Mouse (Mus musculus): Measurements from ENCODE around the gene Pdpn.
"Not testable (repeated sequence)": the region's sequence is repeated elsewhere in the genome, so short reads cannot be mapped to it uniquely, and the experiment has no call there.

Pdpn gene

DNA sequence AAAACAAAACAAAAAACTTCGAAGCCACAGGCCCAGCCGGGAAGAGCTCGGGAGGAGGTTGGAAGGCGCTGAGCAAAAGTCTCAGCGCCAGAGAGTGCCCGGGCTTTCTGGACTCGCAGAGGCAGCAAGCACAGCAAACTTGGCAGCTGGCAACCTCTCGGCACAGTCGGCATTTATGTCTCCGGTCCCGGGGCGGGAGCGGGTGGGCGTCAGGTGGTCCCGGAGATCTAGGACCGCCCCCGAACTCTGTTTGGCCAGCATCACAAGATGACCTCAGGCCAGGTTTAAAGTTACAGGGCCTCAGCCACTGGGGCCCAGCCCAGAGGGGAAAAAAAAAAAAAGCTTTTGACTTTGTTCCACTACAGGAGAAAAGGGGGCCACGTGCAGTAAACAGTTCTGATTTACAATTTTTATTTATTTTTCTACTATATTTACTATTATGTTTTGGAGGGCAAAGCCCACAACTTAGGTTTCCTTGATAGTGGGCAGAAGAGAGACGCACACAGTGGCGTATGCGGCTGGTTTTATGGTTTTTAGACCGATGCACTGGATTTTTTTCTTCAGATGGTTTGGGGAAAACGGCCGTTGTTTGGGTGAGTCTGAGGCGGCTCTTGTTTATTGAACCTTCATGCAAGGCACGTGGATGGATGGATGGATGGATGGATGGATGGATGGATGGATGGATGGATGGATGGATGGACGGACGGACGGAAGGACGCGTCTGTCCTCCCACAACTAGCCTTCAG is at the start of gene Pdpn:
Pdpn (minus strand) TSS at position 240 of the 746 bp plus-strand sequence.
- DNase-seq (ENCODE audit: low read depth, low spot score): no peak

- no peak for DNase-seq (ENCODE audit: low read depth, low spot score)
Measured at GRCm38 (mm10) chr4:143348678-143349077, 49.3 kb upstream of the Pdpn start.

- DNase-seq (ENCODE audit: low read depth, low spot score): not testable (repeated sequence)
Measured at GRCm38 (mm10) chr4:143345491-143345890, 46.1 kb upstream of the Pdpn start.

DNA sequence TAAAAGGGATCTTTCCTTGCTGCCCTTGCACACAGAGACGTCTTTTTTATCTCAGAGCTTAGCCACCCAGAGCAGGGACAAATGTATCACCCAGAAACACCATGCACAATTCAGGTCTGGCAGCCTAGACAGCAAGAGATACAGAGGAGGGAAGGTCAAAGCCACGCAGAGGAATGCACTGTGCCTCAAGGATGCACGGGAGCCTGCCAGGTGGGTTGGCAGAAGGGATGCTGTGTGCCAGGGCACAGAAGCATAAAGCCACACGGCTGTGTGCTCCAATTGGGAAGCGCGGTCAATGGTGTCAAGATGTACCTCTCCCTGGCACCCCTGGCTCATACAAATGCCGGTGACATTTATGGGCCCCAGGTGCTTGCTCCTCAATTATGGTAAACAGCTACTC is 42.1 kb upstream of the Pdpn start:
- no peak for DNase-seq (ENCODE audit: low read depth, low spot score)

DNA sequence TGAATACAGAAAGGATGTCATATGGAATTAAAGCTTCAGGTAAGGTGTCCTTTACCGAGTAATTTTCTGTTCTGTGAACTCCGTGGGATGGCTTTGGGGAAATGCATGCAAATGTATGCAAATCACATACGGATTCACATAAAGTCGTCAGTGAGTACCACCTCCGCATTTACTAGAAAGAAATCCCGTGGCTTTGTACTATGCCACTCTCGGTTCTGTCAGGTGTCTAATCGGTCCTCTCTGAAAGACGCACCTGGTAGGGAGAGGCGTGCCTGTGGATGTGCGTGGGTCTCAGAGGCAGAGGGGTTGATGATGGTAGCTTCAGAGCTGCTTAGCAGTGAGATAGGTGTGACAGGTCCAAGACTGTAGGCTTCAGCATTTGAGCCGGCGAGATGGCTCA is 40.4 kb upstream of the Pdpn start:
- no peak for DNase-seq (ENCODE audit: low read depth, low spot score)

DNA sequence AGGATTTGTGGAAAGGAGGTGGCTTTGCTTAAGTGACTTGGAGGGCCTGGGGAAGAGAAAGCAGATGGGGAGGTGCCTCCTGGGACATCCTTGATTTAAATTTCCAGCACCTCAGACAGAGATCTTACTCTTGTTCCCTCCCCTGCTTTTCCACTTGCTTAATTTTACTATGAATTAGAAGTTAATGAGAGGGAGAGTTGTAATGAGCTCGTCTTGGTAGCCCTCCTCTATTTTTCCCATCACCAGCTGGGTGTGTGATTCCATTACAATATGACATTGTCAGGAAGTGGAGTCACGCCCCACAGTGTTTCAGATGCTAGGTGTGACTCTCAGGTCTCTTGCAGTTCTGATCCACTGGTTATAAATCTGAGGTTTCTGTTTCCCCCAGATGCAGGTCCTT is 36.7 kb upstream of the Pdpn start:
- no peak for DNase-seq (ENCODE audit: low read depth, low spot score)

- no peak for DNase-seq (ENCODE audit: low read depth, low spot score)
Measured at GRCm38 (mm10) chr4:143334995-143335394, 35.6 kb upstream of the Pdpn start.

DNA sequence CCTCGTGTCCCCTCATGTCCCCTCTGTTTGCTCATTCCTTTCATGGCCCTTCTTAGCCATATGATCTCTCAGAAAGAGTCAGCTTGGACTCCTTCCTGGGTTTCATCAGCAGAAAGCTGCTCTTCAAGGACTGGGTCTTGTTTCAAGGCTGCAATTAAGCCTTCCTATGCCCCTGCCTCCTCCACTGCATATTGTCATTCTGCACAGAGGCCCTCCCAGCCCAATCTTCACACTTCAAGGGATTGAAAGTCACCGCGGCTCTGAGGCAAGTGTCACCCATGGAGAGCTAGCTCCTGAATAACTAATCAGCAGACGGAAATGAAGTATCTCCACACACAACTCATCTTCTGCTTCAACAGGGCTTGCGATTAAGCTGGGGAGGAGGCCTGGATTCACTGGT is 34.8 kb upstream of the Pdpn start:
- DNase-seq (ENCODE audit: low read depth, low spot score): no peak

DNA sequence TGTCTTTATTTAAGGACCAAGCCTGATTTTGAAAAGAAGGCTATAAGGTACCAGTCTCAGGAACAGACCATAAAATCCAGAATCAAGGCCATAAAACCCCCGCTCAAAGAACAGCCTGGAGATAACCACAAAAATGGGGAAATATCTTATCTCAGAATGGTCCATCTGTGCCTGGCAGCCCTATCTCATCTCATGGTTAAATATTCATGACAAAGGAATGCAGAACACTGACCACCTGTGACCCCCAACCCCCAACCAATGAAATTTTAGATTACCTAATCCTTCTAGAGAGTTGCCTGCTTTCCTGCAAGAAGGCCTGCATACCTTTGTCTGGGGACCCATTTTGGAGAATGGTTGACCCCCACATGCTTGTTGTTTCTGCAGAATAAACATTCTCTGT is 32.4 kb upstream of the Pdpn start:
- no peak for DNase-seq (ENCODE audit: low read depth, low spot score)

DNA sequence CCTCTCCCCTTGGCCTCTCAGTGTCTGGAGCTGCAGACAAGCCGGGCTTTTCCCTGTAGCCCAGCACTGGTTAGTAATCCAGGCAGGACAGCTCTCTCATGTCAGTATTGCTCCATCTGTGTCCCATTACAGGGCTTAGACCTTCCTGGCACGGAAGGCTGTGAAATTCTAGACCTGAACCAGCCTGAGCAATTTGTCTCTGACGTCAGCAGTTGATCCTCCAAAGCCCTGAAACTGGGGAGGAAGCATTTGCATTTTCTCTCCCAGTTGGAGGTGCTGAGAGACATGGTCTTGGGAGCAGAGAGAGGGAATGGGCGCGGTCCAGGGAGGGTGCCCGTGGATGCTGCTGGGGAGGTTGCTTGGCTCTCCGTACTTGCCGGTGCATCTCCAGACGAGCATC is 31.2 kb upstream of the Pdpn start:
- DNase-seq (ENCODE audit: low read depth, low spot score): peak; percentile 67

GRCm38 (mm10) chr4:143325625-143325941 is 26.2 kb upstream of the Pdpn start:
- DNase-seq (ENCODE audit: low read depth, low spot score): peak; percentile 55

- no peak for DNase-seq (ENCODE audit: low read depth, low spot score)
Measured at GRCm38 (mm10) chr4:143324925-143325624, 25.7 kb upstream of the Pdpn start.

- no peak for DNase-seq (ENCODE audit: low read depth, low spot score)
Measured at GRCm38 (mm10) chr4:143324176-143324924, 25.0 kb upstream of the Pdpn start.

- no peak for DNase-seq (ENCODE audit: low read depth, low spot score)
Measured at GRCm38 (mm10) chr4:143313299-143313698, 13.9 kb upstream of the Pdpn start.

DNA sequence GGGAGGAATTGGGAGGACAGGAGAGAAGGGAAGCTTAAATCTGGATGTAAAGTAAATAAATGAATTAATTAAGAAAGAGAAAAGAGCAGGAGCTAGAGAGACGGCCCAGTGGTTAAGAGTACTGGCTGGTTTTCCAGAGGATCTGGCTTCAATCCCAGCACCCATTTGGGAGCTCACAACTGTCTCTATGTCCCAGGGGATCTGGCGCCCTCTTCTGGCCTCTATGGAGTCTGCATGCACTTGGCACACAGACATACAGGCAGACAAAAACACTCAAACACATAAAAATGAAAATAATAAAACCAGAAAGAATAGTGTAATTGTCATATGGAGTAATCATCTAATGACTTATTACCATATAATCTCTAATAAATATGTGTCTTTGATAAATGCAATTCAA is 12.0 kb upstream of the Pdpn start:
- DNase-seq (ENCODE audit: low read depth, low spot score): no peak

DNA sequence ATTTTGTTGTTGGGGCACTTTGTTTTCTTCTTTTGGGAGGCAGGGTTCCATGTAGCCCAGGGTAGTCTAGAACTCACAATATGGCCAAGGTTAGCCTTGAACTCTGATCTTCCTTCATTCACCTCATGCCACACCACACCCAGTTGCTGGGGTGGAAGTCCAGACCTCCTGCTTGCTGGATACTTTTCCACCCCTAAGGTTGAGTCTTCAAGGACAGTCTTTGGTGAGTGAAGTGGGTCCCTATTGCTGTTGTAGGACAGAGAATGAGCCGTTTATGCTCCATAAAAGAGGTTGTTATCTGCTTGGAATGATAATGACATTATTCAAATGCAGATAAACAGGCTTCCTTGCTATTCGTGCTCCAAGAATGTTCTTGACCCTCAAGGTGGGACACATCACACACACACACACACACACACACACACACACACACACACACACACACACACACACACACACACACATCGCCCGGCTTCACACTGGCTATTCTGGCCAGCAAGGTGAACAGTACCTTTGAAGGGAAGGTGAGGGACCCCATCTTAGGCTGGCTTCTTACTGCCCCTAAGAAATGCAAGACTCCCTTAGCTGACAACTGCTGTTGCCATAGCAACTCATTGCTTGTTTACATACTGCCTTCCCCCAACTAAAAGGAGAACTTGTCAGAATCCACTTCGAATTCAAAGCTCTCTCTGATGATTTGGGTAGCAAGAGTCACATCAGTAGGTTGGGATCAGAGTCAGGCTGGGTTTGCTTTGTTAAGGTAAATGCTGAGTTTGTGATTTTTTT is 6.8 kb upstream of the Pdpn start:
- no peak for DNase-seq (ENCODE audit: low read depth, low spot score)

- no peak for DNase-seq (ENCODE audit: low read depth, low spot score)
Measured at GRCm38 (mm10) chr4:143305031-143305430, 5.7 kb upstream of the Pdpn start.

DNA sequence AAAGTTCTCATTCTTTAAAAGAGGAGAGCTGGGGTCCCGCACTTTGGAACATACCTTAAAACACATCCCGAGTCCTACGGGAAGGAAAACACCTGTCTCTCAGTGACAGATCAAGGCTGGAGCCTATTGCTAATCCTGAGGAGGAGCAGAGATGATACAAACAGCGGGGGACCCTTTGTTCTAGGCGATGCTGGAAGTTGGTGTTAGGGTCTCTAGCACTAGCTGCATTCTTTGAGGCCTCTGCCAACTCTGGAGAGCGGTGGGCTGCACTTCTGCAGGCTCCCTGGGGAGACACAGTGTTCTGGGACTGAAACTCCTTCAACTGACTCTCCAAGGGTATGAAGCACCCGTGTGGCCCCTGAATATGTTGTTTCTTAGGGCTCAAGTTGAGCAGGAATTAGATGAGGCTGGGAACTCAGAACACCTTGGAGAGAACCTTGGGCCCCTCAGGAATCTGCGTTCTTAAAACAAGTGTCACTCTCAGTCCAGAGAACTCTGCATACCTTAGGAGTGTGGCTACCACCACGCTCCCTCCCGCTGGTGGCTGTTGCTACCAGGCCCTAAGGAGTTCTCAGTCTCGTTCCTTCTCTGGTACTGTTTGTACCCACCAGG is 3.0 kb upstream of the Pdpn start:
- DNase-seq (ENCODE audit: low read depth, low spot score): no peak

DNA sequence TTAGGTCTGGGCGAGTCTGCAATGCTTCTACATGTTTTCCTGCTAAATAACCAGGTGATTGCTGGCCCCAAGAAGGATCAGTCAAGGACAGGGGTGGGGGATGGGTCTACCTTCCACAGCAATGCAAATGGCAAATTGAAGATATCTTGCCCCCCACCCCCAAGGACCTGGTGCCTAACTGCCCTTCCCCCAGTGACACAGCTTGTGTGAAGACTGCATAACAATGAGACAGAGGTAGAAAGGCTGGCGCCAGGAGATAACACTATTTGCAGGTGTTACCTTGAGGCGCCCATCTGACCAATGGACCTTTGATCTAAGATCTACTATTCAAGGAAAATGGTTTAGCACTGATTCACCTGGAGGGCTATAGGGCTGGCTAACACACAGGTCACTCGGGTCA is 2.5 kb upstream of the Pdpn start:
- DNase-seq (ENCODE audit: low read depth, low spot score): no peak

DNA sequence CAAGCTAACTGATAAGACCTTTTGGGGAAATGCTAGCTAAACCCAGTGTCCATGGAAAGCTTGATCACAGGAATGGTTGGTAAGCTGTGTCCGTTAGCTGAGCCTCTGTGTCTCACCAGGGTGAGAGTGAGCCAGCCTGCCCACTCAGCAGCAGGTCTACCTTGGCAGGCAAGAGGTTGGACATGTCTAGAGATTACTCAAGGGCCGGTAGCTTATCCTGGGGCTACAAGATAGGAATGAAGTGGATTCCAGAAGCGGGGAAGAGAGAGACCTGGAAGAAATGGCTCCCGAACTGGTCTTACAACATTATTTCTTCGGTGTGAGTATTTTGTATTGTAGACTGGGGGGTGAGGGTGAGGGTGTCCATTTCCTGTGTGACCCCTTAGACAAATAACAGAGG is 1.7 kb upstream of the Pdpn start:
- DNase-seq (ENCODE audit: low read depth, low spot score): no peak

DNA sequence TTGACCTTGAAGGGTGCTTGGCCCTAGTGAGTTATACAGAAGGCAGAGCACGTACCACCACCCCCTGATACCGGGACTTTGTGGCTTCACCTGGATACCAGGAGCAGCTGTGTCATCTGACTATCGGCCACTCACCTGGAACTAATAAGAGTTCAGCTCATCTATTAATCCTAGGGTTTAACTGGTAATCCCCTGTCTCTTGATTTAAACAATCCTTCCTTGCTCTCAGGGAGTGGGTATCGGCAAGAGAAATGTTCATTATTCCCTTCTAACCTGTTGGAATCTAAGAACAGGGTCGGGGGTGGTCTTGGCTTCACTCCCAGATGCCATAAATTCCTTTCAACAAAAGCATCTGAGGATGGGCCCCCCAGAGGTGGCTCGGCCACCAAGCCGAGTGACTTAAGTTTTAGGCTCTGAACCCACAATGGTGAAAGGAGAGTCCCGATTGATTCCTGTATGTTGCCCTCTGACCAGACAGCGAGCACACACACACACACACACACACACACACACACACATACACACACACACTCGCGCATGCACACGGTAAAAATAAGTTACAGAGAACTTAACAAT is 837 bp upstream of the Pdpn start:
- DNase-seq (ENCODE audit: low read depth, low spot score): no peak

All from embryo, embryonic 11.5 days (tissue).